Mouse (Mus musculus) natural killer cell, adult 2 months (primary cell): ENCODE data around the gene Cmc1.

Experiments used
- DNase-seq, 2 experiments: peaks; one replicate each; pipeline ENCODE4 v3.0.0; 2022; ENCODE audit warnings: low spot score in 2 of 2

The Cmc1 gene

GRCm38 (mm10) chr9:118031694-118032093 lies 118.3 kb downstream of the Cmc1 start:
- no peak for DNase-seq

GRCm38 (mm10) chr9:118030252-118030651 lies 119.7 kb downstream of the Cmc1 start:
- DNase-seq = no peak

GRCm38 (mm10) chr9:118029490-118029889 lies 120.5 kb downstream of the Cmc1 start:
- no peak for DNase-seq

- DNase-seq = no peak
These were observed 125.0 kb downstream of the Cmc1 start for GRCm38 (mm10) chr9:118024966-118025365.
